ENCODE assay signal across 9 mouse cellular contexts in genomic region chr9:64903386-64903785, GRCm38 (mm10). TPM values are rescaled to one million over a fixed set of nuclear protein-coding genes. Genes with fewer than 3 reads are reported as not detected.
DNase-seq lines count a peak whose midpoint lies in the region; ATAC-seq and TF ChIP-seq lines count a peak whose summit lies in the region.
"Had no signal": no experiment of that assay in that cellular context is flagged by ENCODE, and none has a peak within 500 bp of the region (broad histone marks: within the 10 kb centered on the region; RNA-seq: fewer than 3 reads in every experiment).

No protein-coding gene starts in this region.

- peak; percentile 89 for TF ChIP-seq CTCF in intestine, postnatal 0 days (IDR thresholded peaks at IDR 0.05; ENCODE audit: low read depth)
- peak; percentile 89 for TF ChIP-seq CTCF in heart, postnatal 0 days (IDR thresholded peaks at IDR 0.05; ENCODE audit: low read depth)

- no peak for TF ChIP-seq EP300 in heart, postnatal 0 days (IDR thresholded peaks at IDR 0.05; ENCODE audit: low read depth)

- H3K9me3 ChIP-seq in intestine, postnatal 0 days (ENCODE audit: control insufficient read depth): no peaks in the 10 kb centered on the region
- H3K9me3 ChIP-seq in intestine, embryonic 16.5 days (ENCODE audit: control insufficient read depth, low read length): no peaks in the 10 kb centered on the region
- no peaks in the 10 kb centered on the region for H3K9me3 ChIP-seq in heart, postnatal 0 days (replicated peaks; ENCODE audit: control insufficient read depth, low read length)
- H3K9me3 ChIP-seq: neural tube, embryonic 12.5 days had no signal

- no peak overlapping the region for H3K4me3 ChIP-seq in intestine, postnatal 0 days (ENCODE audit: low read depth, low read length)
- H3K4me3 ChIP-seq in intestine, embryonic 16.5 days (ENCODE audit: low read length): no peak overlapping the region
- no peak overlapping the region for H3K4me3 ChIP-seq in heart, postnatal 0 days (ENCODE audit: low read depth, low read length)
- H3K4me3 ChIP-seq: neural tube, embryonic 12.5 days had no signal

- WGBS in intestine, postnatal 0 days: 59% methylated on average over 3 of the region's 3 CpGs
- WGBS in intestine, embryonic 16.5 days: 55% methylated on average over 3 of the region's 3 CpGs
- 52% methylated on average over 3 of the region's 3 CpGs for WGBS in heart, postnatal 0 days

- peak; percentile 85 for DNase-seq in adrenal gland, postnatal 10 days
- DNase-seq in embryo, embryonic 11.5 days (ENCODE audit: low read depth, low spot score): peak; percentile 45
- peak; percentile 60 for DNase-seq in heart, postnatal 0 days (ENCODE audit: low spot score)
- DNase-seq in left cerebral cortex, postnatal 14 days (ENCODE audit: low spot score in 2 of 2): peak; percentile 86
- DNase-seq in ovary, postnatal 14 days (ENCODE audit: low spot score): peak; percentile 63
- peak; percentile 78 for DNase-seq in thymus, postnatal 0 days (ENCODE audit: low spot score)

- no peak overlapping the region for H3K27ac ChIP-seq in intestine, postnatal 0 days (ENCODE audit: low read depth, low read length)
- no peak overlapping the region for H3K27ac ChIP-seq in intestine, embryonic 16.5 days (ENCODE audit: low read length)
- no peak overlapping the region for H3K27ac ChIP-seq in heart, postnatal 0 days (ENCODE audit: low read depth)
- H3K27ac ChIP-seq: neural tube, embryonic 12.5 days had no signal

- no peak overlapping the region for H3K9ac ChIP-seq in intestine, postnatal 0 days (ENCODE audit: low read depth, low read length)
- H3K9ac ChIP-seq in intestine, embryonic 16.5 days (ENCODE audit: low read depth, low read length): no peak overlapping the region
- no peak overlapping the region for H3K9ac ChIP-seq in heart, postnatal 0 days (replicated peaks; ENCODE audit: low read depth, low read length)
- H3K9ac ChIP-seq: neural tube, embryonic 12.5 days had no signal

- no peaks in the 10 kb centered on the region for H3K4me1 ChIP-seq in intestine, postnatal 0 days (replicated peaks; ENCODE audit: control insufficient read depth, insufficient read depth, low read length)
- H3K4me1 ChIP-seq in intestine, embryonic 16.5 days (ENCODE audit: control insufficient read depth, insufficient read depth, low read length): no peaks in the 10 kb centered on the region
- H3K4me1 ChIP-seq in heart, postnatal 0 days (ENCODE audit: control insufficient read depth, insufficient read depth): no peaks in the 10 kb centered on the region
- H3K4me1 ChIP-seq: neural tube, embryonic 12.5 days had no signal

- H3K36me3 ChIP-seq in intestine, postnatal 0 days (ENCODE audit: control insufficient read depth, insufficient read depth): 0 out of 2 replicates have a peak, but pooled peaks cover 8% of the 10 kb centered on the region
- no peaks in the 10 kb centered on the region for H3K36me3 ChIP-seq in intestine, embryonic 16.5 days (ENCODE audit: control insufficient read depth, insufficient read depth, low read length)
- peaks cover 19% of the 10 kb centered on the region; the same call in 1 of the 2 replicates for H3K36me3 ChIP-seq in heart, postnatal 0 days (replicated peaks; ENCODE audit: control insufficient read depth, insufficient read depth, low read length)

- H3K27me3 ChIP-seq in intestine, postnatal 0 days (replicated peaks; ENCODE audit: control insufficient read depth, insufficient read depth, low read length): no peaks in the 10 kb centered on the region
- H3K27me3 ChIP-seq in intestine, embryonic 16.5 days (replicated peaks; ENCODE audit: control insufficient read depth, insufficient read depth, low read length): no peaks in the 10 kb centered on the region
- no peaks in the 10 kb centered on the region for H3K27me3 ChIP-seq in heart, postnatal 0 days (ENCODE audit: control insufficient read depth, insufficient read depth, low read length)
- H3K27me3 ChIP-seq: neural tube, embryonic 12.5 days had no signal

- ATAC-seq in intestine, postnatal 0 days: no peak
- no peak for ATAC-seq in intestine, embryonic 16.5 days
- no peak for ATAC-seq in heart, postnatal 0 days (ENCODE audit: insufficient read depth, low read depth)

- no peak overlapping the region for H3K4me2 ChIP-seq in intestine, postnatal 0 days (replicated peaks; ENCODE audit: low read depth)
- H3K4me2 ChIP-seq in intestine, embryonic 16.5 days (ENCODE audit: low read depth, low read length): no peak overlapping the region
- no peak overlapping the region for H3K4me2 ChIP-seq in heart, postnatal 0 days (ENCODE audit: low read depth, low read length)
- H3K4me2 ChIP-seq: neural tube, embryonic 12.5 days had no signal

- intact Hi-C loops in left cerebral cortex, postnatal 14 days (cut with DNase I): loop anchor here (2.0 to 10.0 kb wide), 2 partner anchors 57 to 119 kb away; partner anchors contain the start of gene Ints14

RNA-seq across cellular contexts. Expression of gene Slc24a1, which starts 48.0 kb away (rescaled TPM):
- polyA plus RNA-seq in intestine, postnatal 0 days (2015; fragmentation: Nextera tagmentation; extraction: Ambion mirVana): 0.04 TPM in 1 of 2 replicates, not detected in the other
- polyA plus RNA-seq in intestine, embryonic 16.5 days (2015; fragmentation: Nextera tagmentation; extraction: Ambion mirVana): 0.04 TPM in 1 of 2 replicates, not detected in the other
- under 1 TPM; 0.09 to 0.15 TPM for total RNA-seq in adrenal gland, postnatal 10 days (2021)
- total RNA-seq in heart, postnatal 0 days (2014; rRNA removed; ENCODE audit: low replicate concordance): 0.08 TPM in 1 of 2 replicates, not detected in the other
- 0.05 TPM in 2 replicates for polyA plus RNA-seq in heart, postnatal 0 days (2015; fragmentation: Nextera tagmentation; extraction: Ambion mirVana)
- total RNA-seq in left cerebral cortex, postnatal 14 days (2021): under 1 TPM; 0.15 to 0.26 TPM
- 0.06 and 0.08 TPM in 2 replicates for polyA plus RNA-seq in thymus, postnatal 0 days (2015; fragmentation: Nextera tagmentation; extraction: Ambion mirVana)
- polyA plus RNA-seq: neural tube, embryonic 12.5 days had no signal

RNA-seq across cellular contexts. Expression of gene Ints14, which starts 57.3 kb away (rescaled TPM):
- 23.1 and 23.8 TPM in 2 replicates for polyA plus RNA-seq in intestine, postnatal 0 days (2015; fragmentation: Nextera tagmentation; extraction: Ambion mirVana)
- 45.1 and 49.2 TPM in 2 replicates for polyA plus RNA-seq in intestine, embryonic 16.5 days (2015; fragmentation: Nextera tagmentation; extraction: Ambion mirVana)
- 10 to 100 TPM; 27.5 to 31.5 TPM for total RNA-seq in adrenal gland, postnatal 10 days (2021)
- total RNA-seq in heart, postnatal 0 days (2014; rRNA removed; ENCODE audit: low replicate concordance): 34.6 and 36.4 TPM in 2 replicates
- polyA plus RNA-seq in heart, postnatal 0 days (2015; fragmentation: Nextera tagmentation; extraction: Ambion mirVana): 26.2 and 26.5 TPM in 2 replicates
- 10 to 100 TPM; 21.5 to 21.8 TPM for total RNA-seq in left cerebral cortex, postnatal 14 days (2021)
- 50.9 and 54.2 TPM in 2 replicates for polyA plus RNA-seq in thymus, postnatal 0 days (2015; fragmentation: Nextera tagmentation; extraction: Ambion mirVana)
